Mouse (Mus musculus): ENCODE results near the gene Rnd1.

DNA sequence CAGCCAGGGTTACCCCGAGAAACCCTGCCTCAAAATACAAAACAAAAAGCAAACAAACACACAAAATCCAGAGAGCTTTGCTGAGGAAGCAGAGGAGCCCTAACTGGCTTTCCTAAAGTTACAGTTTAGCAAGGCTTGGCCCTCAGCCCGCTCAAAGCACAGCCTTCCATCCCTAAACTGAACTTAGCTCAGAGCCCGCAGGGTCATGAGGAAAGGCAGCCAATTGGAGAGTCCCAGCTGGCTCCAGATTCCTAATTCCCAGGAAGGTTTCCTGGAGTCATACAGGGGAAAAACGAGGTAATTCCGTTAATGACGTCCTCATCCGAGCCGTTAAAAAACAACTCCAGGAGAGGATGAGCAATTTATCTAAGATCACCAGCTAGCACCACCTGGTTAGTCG, 18.5 kb upstream of the Rnd1 start:
- TF ChIP-seq CTCF (IDR thresholded peaks at IDR 0.05; ENCODE audit: insufficient read depth, low read depth, low read length) = no peak
- no peak for TF ChIP-seq POLR2A (IDR thresholded peaks at IDR 0.05; ENCODE audit: insufficient read depth, low read depth, low read length)

All from olfactory bulb, adult 2 months (tissue).